Mouse (Mus musculus) testis, adult 2 months (tissue): ENCODE measurements around the gene Wdr95. TPM values are rescaled to one million over a fixed set of nuclear protein-coding genes. Genes with fewer than 3 reads are reported as not detected.
"Not testable (repeated sequence)": the region's sequence is repeated elsewhere in the genome, so short reads cannot be mapped to it uniquely, and the experiment has no call there.

Source experiments
- H3K27ac ChIP-seq: fragments of 200-500 bp; 2 replicates; pipeline ENCODE4 v1.5.1; 2012; ENCODE audit warnings: low read depth, low read length; ENCODE audit not compliant: control insufficient read depth, insufficient read depth
- H3K27me3 ChIP-seq: fragments of 200-500 bp; 2 replicates; pipeline ENCODE4 v1.6.1; 2012; ENCODE audit warnings: mild to moderate bottlenecking, low read length, moderate library complexity; ENCODE audit not compliant: control insufficient read depth, insufficient read depth
- H3K36me3 ChIP-seq: fragments of 200-500 bp; 2 replicates; pipeline ENCODE4 v1.6.1; 2012; ENCODE audit warnings: mild to moderate bottlenecking, low read length; ENCODE audit not compliant: control insufficient read depth, insufficient read depth
- H3K4me1 ChIP-seq: fragments of 200-500 bp; 2 replicates; pipeline ENCODE4 v1.6.1; 2012; ENCODE audit warnings: low read length; ENCODE audit not compliant: control insufficient read depth, insufficient read depth
- H3K4me3 ChIP-seq: fragments of 200-500 bp; 2 replicates; pipeline ENCODE4 v1.5.1; 2012; ENCODE audit warnings: low read depth, mild to moderate bottlenecking, low read length, moderate library complexity, mixed read lengths; ENCODE audit not compliant: control insufficient read depth
- CTCF ChIP-seq: fragments of 200-500 bp; IDR thresholded peaks from 2 replicates; pipeline ENCODE4 v1.5.1; 2012; ENCODE audit warnings: low read depth, mild to moderate bottlenecking, inconsistent platforms, low read length, moderate library complexity; ENCODE audit not compliant: control insufficient read depth, insufficient read depth, insufficient replicate concordance
- POLR2A ChIP-seq: fragments of 200-500 bp; IDR thresholded peaks from 2 replicates; pipeline ENCODE4 v1.6.1; 2012; ENCODE audit warnings: low read depth, mild to moderate bottlenecking, inconsistent platforms, low read length, moderate library complexity; ENCODE audit not compliant: control insufficient read depth
- polyA plus RNA-seq: library from polyadenylated mRNA; depleted of rRNA; stranded (reverse); fragments of >200 nt; gene quantifications from 2 replicates; pipeline ENCODE4 v1.2.3, GENCODE M21; 2012

Wdr95 gene
- polyA plus RNA-seq, 1 experiment, result 18.4 TPM

- H3K4me3 ChIP-seq, result no peak overlapping the region
- TF ChIP-seq CTCF (no peak), POLR2A (no peak)
- H3K4me1 ChIP-seq, result peaks cover 7% of the 10 kb centered on the region
- no peaks in the 10 kb centered on the region for H3K36me3 ChIP-seq
- H3K27ac ChIP-seq, result no peak overlapping the region
- no peaks in the 10 kb centered on the region for H3K27me3 ChIP-seq
These were observed 7.7 kb upstream of the Wdr95 start for GRCm38 (mm10) chr5:149520806-149521205.

- Histone ChIP-seq H3K27ac (no peak overlapping the region), H3K4me1 (peaks cover 18% of the 10 kb centered on the region), H3K36me3 (no peaks in the 10 kb centered on the region), H3K4me3 (no peak overlapping the region), H3K27me3 (no peaks in the 10 kb centered on the region; the same call in 1 of the 2 replicates)
- no peak for TF ChIP-seq CTCF
- TF ChIP-seq POLR2A, result no peak
These were observed 4.6 kb upstream of the Wdr95 start for GRCm38 (mm10) chr5:149523856-149524241.

GRCm38 (mm10) chr5:149524242-149524858 lies 4.1 kb upstream of the Wdr95 start:
- Histone ChIP-seq H3K4me1 (peaks cover 18% of the 10 kb centered on the region), H3K36me3 (no peaks in the 10 kb centered on the region), H3K27ac (no peak overlapping the region), H3K27me3 (no peaks in the 10 kb centered on the region; the same call in 1 of the 2 replicates), H3K4me3 (peak overlapping the region; percentile 47)
- TF ChIP-seq CTCF (peak; percentile 81; the same call in 1 of the 2 replicates), POLR2A (no peak)

GRCm38 (mm10) chr5:149525055-149525785 lies 3.3 kb upstream of the Wdr95 start:
- Histone ChIP-seq H3K36me3 (no peaks in the 10 kb centered on the region), H3K4me3 (no peak overlapping the region), H3K27ac (no peak overlapping the region), H3K4me1 (peaks cover 23% of the 10 kb centered on the region), H3K27me3 (no peaks in the 10 kb centered on the region; the same call in 1 of the 2 replicates)
- TF ChIP-seq POLR2A (no peak), CTCF (peak; percentile 89)

- Histone ChIP-seq H3K27me3 (no peaks in the 10 kb centered on the region; the same call in 1 of the 2 replicates), H3K27ac (no peak overlapping the region), H3K36me3 (no peaks in the 10 kb centered on the region), H3K4me3 (peak overlapping the region; percentile 31), H3K4me1 (peaks cover 26% of the 10 kb centered on the region)
- no peak for TF ChIP-seq CTCF
- TF ChIP-seq POLR2A, result 0 out of 2 replicates have a peak, but pooled peaks have one; percentile 15
These were observed 2.0 kb upstream of the Wdr95 start for GRCm38 (mm10) chr5:149526467-149526951.

GRCm38 (mm10) chr5:149527292-149527691 lies 1.2 kb upstream of the Wdr95 start:
- H3K4me1 ChIP-seq, result peaks cover 26% of the 10 kb centered on the region
- not testable (repeated sequence) for H3K27ac ChIP-seq, H3K27me3 ChIP-seq, H3K36me3 ChIP-seq
- peak overlapping the region; percentile 37 for H3K4me3 ChIP-seq

- Histone ChIP-seq H3K27me3 (no peaks in the 10 kb centered on the region), H3K4me3 (no peak overlapping the region), H3K4me1 (peaks cover 8% of the 10 kb centered on the region), H3K36me3 (no peaks in the 10 kb centered on the region), H3K27ac (no peak overlapping the region)
- TF ChIP-seq POLR2A, result no peak
- no peak for TF ChIP-seq CTCF
These were observed 5.4 kb downstream of the Wdr95 start for GRCm38 (mm10) chr5:149533847-149534246.
